Mouse (Mus musculus): Measurements from ENCODE around the gene Ctcfl. TPM values are rescaled to one million over a fixed set of nuclear protein-coding genes. Genes with fewer than 3 reads are reported as not detected.

Gene Ctcfl
- polyA plus RNA-seq, 1 experiment from 2014 or later: 0.12 TPM

GRCm38 (mm10) chr2:173050604-173051382, 68.5 kb downstream of the Ctcfl start:
- H3K4me2 ChIP-seq (ENCODE audit: low read length): no peak overlapping the region
- H3K27me3 ChIP-seq (replicated peaks; ENCODE audit: control insufficient read depth, insufficient read depth, low read length): no peaks in the 10 kb centered on the region
- H3K9ac ChIP-seq (ENCODE audit: low read length): no peak overlapping the region
- WGBS: 46% methylated on average over 8 of the region's 8 CpGs
- ATAC-seq (replicated peaks; ENCODE audit: low FRiP score, low TSS enrichment, low read depth): peak; percentile 69
- H3K27ac ChIP-seq (ENCODE audit: low read depth): no peak overlapping the region
- H3K4me1 ChIP-seq (replicated peaks; ENCODE audit: control insufficient read depth, insufficient read depth, low read length): no peaks in the 10 kb centered on the region
- DNase-seq (ENCODE audit: low spot score): no peak
- H3K9me3 ChIP-seq (ENCODE audit: control insufficient read depth, low read length): no peaks in the 10 kb centered on the region
- no peaks in the 10 kb centered on the region for H3K36me3 ChIP-seq (ENCODE audit: control insufficient read depth, insufficient read depth, low read length)
- no peak overlapping the region for H3K4me3 ChIP-seq (ENCODE audit: low read depth, low read length)

GRCm38 (mm10) chr2:173049817-173050216, 69.5 kb downstream of the Ctcfl start:
- no peaks in the 10 kb centered on the region for H3K9me3 ChIP-seq (ENCODE audit: control insufficient read depth, low read length)
- H3K9ac ChIP-seq (ENCODE audit: low read length): no peak overlapping the region
- ATAC-seq (replicated peaks; ENCODE audit: low FRiP score, low TSS enrichment, low read depth) (no peak), DNase-seq (ENCODE audit: low spot score) (no peak)
- no peaks in the 10 kb centered on the region for H3K36me3 ChIP-seq (ENCODE audit: control insufficient read depth, insufficient read depth, low read length)
- no peak overlapping the region for H3K4me2 ChIP-seq (ENCODE audit: low read length)
- no peak overlapping the region for H3K4me3 ChIP-seq (ENCODE audit: low read depth, low read length)
- no peaks in the 10 kb centered on the region for H3K27me3 ChIP-seq (replicated peaks; ENCODE audit: control insufficient read depth, insufficient read depth, low read length)
- 54% methylated on average over 6 of the region's 6 CpGs for WGBS
- H3K27ac ChIP-seq (ENCODE audit: low read depth): no peak overlapping the region
- no peaks in the 10 kb centered on the region for H3K4me1 ChIP-seq (replicated peaks; ENCODE audit: control insufficient read depth, insufficient read depth, low read length)

- ATAC-seq (replicated peaks; ENCODE audit: low FRiP score, low TSS enrichment, low read depth): no peak
Observed at GRCm38 (mm10) chr2:173049231-173049630, 70.1 kb downstream of the Ctcfl start.

GRCm38 (mm10) chr2:173048041-173048745, 71.1 kb downstream of the Ctcfl start:
- H3K9me3 ChIP-seq (ENCODE audit: control insufficient read depth, low read length): no peaks in the 10 kb centered on the region
- 61% methylated on average over 17 of the region's 17 CpGs for WGBS
- no peaks in the 10 kb centered on the region for H3K36me3 ChIP-seq (ENCODE audit: control insufficient read depth, insufficient read depth, low read length)
- H3K4me3 ChIP-seq (ENCODE audit: low read depth, low read length): no peak overlapping the region
- H3K4me1 ChIP-seq (replicated peaks; ENCODE audit: control insufficient read depth, insufficient read depth, low read length): no peaks in the 10 kb centered on the region
- no peak overlapping the region for H3K27ac ChIP-seq (ENCODE audit: low read depth)
- H3K4me2 ChIP-seq (ENCODE audit: low read length): no peak overlapping the region
- DNase-seq (ENCODE audit: low spot score): no peak
- no peaks in the 10 kb centered on the region for H3K27me3 ChIP-seq (replicated peaks; ENCODE audit: control insufficient read depth, insufficient read depth, low read length)
- H3K9ac ChIP-seq (ENCODE audit: low read length): no peak overlapping the region
- no peak for ATAC-seq (replicated peaks; ENCODE audit: low FRiP score, low TSS enrichment, low read depth)

More at GRCm38 (mm10) chr2:173049231-173049630, 70.1 kb downstream of the Ctcfl start:
- no peak overlapping the region for H3K27ac ChIP-seq (ENCODE audit: low read depth)
- H3K36me3 ChIP-seq (ENCODE audit: control insufficient read depth, insufficient read depth, low read length): no peaks in the 10 kb centered on the region
- H3K4me2 ChIP-seq (ENCODE audit: low read length): no peak overlapping the region
- H3K27me3 ChIP-seq (replicated peaks; ENCODE audit: control insufficient read depth, insufficient read depth, low read length): no peaks in the 10 kb centered on the region
- no peak overlapping the region for H3K9ac ChIP-seq (ENCODE audit: low read length)
- H3K4me3 ChIP-seq (ENCODE audit: low read depth, low read length): no peak overlapping the region
- H3K4me1 ChIP-seq (replicated peaks; ENCODE audit: control insufficient read depth, insufficient read depth, low read length): no peaks in the 10 kb centered on the region
- WGBS: 82% methylated on average over 3 of the region's 3 CpGs
- DNase-seq (ENCODE audit: low spot score): no peak
- H3K9me3 ChIP-seq (ENCODE audit: control insufficient read depth, low read length): no peaks in the 10 kb centered on the region

GRCm38 (mm10) chr2:173047471-173047870, 71.9 kb downstream of the Ctcfl start:
- no peak overlapping the region for H3K4me3 ChIP-seq (ENCODE audit: low read depth, low read length)
- no peaks in the 10 kb centered on the region for H3K9me3 ChIP-seq (ENCODE audit: control insufficient read depth, low read length)
- ATAC-seq (replicated peaks; ENCODE audit: low FRiP score, low TSS enrichment, low read depth) (no peak), DNase-seq (ENCODE audit: low spot score) (no peak)
- H3K4me2 ChIP-seq (ENCODE audit: low read length): no peak overlapping the region
- WGBS: 82% methylated on average over 5 of the region's 5 CpGs
- H3K4me1 ChIP-seq (replicated peaks; ENCODE audit: control insufficient read depth, insufficient read depth, low read length): no peaks in the 10 kb centered on the region
- H3K9ac ChIP-seq (ENCODE audit: low read length): no peak overlapping the region
- H3K27ac ChIP-seq (ENCODE audit: low read depth): no peak overlapping the region
- H3K27me3 ChIP-seq (replicated peaks; ENCODE audit: control insufficient read depth, insufficient read depth, low read length): no peaks in the 10 kb centered on the region
- H3K36me3 ChIP-seq (ENCODE audit: control insufficient read depth, insufficient read depth, low read length): no peaks in the 10 kb centered on the region

GRCm38 (mm10) chr2:173046582-173047297, 72.6 kb downstream of the Ctcfl start:
- H3K4me1 ChIP-seq (replicated peaks; ENCODE audit: control insufficient read depth, insufficient read depth, low read length): no peaks in the 10 kb centered on the region
- WGBS: 73% methylated on average over 15 of the region's 15 CpGs
- ATAC-seq (replicated peaks; ENCODE audit: low FRiP score, low TSS enrichment, low read depth): no peak
- no peak overlapping the region for H3K27ac ChIP-seq (ENCODE audit: low read depth)
- DNase-seq (ENCODE audit: low spot score): no peak
- no peaks in the 10 kb centered on the region for H3K9me3 ChIP-seq (ENCODE audit: control insufficient read depth, low read length)
- no peak overlapping the region for H3K4me2 ChIP-seq (ENCODE audit: low read length)
- no peak overlapping the region for H3K4me3 ChIP-seq (ENCODE audit: low read depth, low read length)
- H3K36me3 ChIP-seq (ENCODE audit: control insufficient read depth, insufficient read depth, low read length): no peaks in the 10 kb centered on the region
- H3K27me3 ChIP-seq (replicated peaks; ENCODE audit: control insufficient read depth, insufficient read depth, low read length): no peaks in the 10 kb centered on the region
- no peak overlapping the region for H3K9ac ChIP-seq (ENCODE audit: low read length)

- Histone ChIP-seq H3K4me2 (ENCODE audit: low read length) (no peak overlapping the region), H3K36me3 (ENCODE audit: control insufficient read depth, insufficient read depth, low read length) (no peaks in the 10 kb centered on the region), H3K4me1 (replicated peaks; ENCODE audit: control insufficient read depth, insufficient read depth, low read length) (no peaks in the 10 kb centered on the region), H3K9me3 (ENCODE audit: control insufficient read depth, low read length) (no peaks in the 10 kb centered on the region), H3K27me3 (replicated peaks; ENCODE audit: control insufficient read depth, insufficient read depth, low read length) (no peaks in the 10 kb centered on the region), H3K27ac (ENCODE audit: low read depth) (no peak overlapping the region), H3K4me3 (ENCODE audit: low read depth, low read length) (no peak overlapping the region), H3K9ac (ENCODE audit: low read length) (no peak overlapping the region)
- DNase-seq (ENCODE audit: low spot score): no peak
- 79% methylated on average over 18 of the region's 18 CpGs for WGBS
- no peak for ATAC-seq (replicated peaks; ENCODE audit: low FRiP score, low TSS enrichment, low read depth)
Observed at GRCm38 (mm10) chr2:173044198-173044970, 74.9 kb downstream of the Ctcfl start.

Measured in intestine, embryonic 14.5 days (tissue).